Comparison of ENCODE assay signal across 11 mouse cellular contexts in the genomic region with DNA sequence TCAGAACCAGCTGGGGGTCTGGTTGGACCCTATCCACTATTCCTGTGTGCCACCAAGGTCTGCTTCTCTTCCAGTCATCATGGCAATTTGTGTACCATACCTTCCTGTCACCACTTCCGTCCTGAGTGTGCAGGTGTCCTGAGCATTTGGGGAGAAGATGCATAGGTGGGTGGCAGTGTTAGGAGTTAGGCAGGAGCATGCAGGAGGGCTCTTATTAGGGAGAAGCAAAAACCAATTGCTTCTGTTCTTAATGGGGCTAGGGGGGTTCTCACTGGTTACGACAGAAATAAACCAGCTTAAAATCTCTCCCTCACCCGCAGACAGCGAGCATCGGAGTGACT. TPM values are rescaled to one million over a fixed set of nuclear protein-coding genes. Genes with fewer than 3 reads are reported as not detected.
A peak's percentile ranks its signal among the peaks of the same experiment; 100 is the strongest.
DNase-seq lines count a peak whose midpoint lies in the region; ATAC-seq and TF ChIP-seq lines count a peak whose summit lies in the region.
"Had no signal": no experiment of that assay in that cellular context is flagged by ENCODE, and none has a peak within 500 bp of the region (broad histone marks: within the 10 kb centered on the region; RNA-seq: fewer than 3 reads in every experiment).

No protein-coding gene starts in this region.

- no peak overlapping the region for H3K4me3 ChIP-seq in lung, embryonic 16.5 days (ENCODE audit: low read length)
- no peak overlapping the region for H3K4me3 ChIP-seq in hindbrain, embryonic 11.5 days (ENCODE audit: low read depth, low read length)
- no peak overlapping the region for H3K4me3 ChIP-seq in limb, embryonic 14.5 days (replicated peaks; ENCODE audit: low read length)
- no peak overlapping the region for H3K4me3 ChIP-seq in neural tube, embryonic 14.5 days (ENCODE audit: low read depth, low read length)

- H3K27me3 ChIP-seq in lung, embryonic 16.5 days (ENCODE audit: control insufficient read depth, insufficient read depth, low read depth, low read length) = no peaks in the 10 kb centered on the region
- no peaks in the 10 kb centered on the region for H3K27me3 ChIP-seq in hindbrain, embryonic 11.5 days (ENCODE audit: control insufficient read depth, insufficient read depth, low read length)
- H3K27me3 ChIP-seq in limb, embryonic 14.5 days (ENCODE audit: control insufficient read depth, insufficient read depth, low read length) = no peaks in the 10 kb centered on the region
- H3K27me3 ChIP-seq in neural tube, embryonic 14.5 days (ENCODE audit: control insufficient read depth, insufficient read depth, low read length) = no peaks in the 10 kb centered on the region

- H3K9ac ChIP-seq in lung, embryonic 16.5 days (ENCODE audit: low read length) = no peak overlapping the region
- H3K9ac ChIP-seq in hindbrain, embryonic 11.5 days (ENCODE audit: low read depth, low read length) = no peak overlapping the region
- no peak overlapping the region for H3K9ac ChIP-seq in limb, embryonic 14.5 days (ENCODE audit: low read depth, low read length, severe bottlenecking)
- H3K9ac ChIP-seq in neural tube, embryonic 14.5 days (replicated peaks; ENCODE audit: low read depth, low read length) = no peak overlapping the region

- H3K27ac ChIP-seq in lung, embryonic 16.5 days (ENCODE audit: low read length) = peak overlapping the region; percentile 74
- H3K27ac ChIP-seq in hindbrain, embryonic 11.5 days (ENCODE audit: low read depth, low read length) = no peak overlapping the region
- no peak overlapping the region for H3K27ac ChIP-seq in limb, embryonic 14.5 days (replicated peaks; ENCODE audit: low read depth, low read length)
- H3K27ac ChIP-seq in neural tube, embryonic 14.5 days (ENCODE audit: low read depth, low read length) = no peak overlapping the region; the same call in 1 of the 2 replicates
- H3K27ac ChIP-seq: stomach, postnatal 0 days had no signal

- peaks cover 15% of the 10 kb centered on the region for H3K4me1 ChIP-seq in lung, embryonic 16.5 days (replicated peaks; ENCODE audit: control insufficient read depth, insufficient read depth, low read length)
- peaks cover 4% of the 10 kb centered on the region; the same call in 1 of the 2 replicates for H3K4me1 ChIP-seq in hindbrain, embryonic 11.5 days (replicated peaks; ENCODE audit: control insufficient read depth, insufficient read depth, low read length)
- peaks cover 11% of the 10 kb centered on the region for H3K4me1 ChIP-seq in limb, embryonic 14.5 days (ENCODE audit: control insufficient read depth, insufficient read depth, low read length)
- peaks cover 14% of the 10 kb centered on the region; the same call in 1 of the 2 replicates for H3K4me1 ChIP-seq in neural tube, embryonic 14.5 days (ENCODE audit: control insufficient read depth, insufficient read depth, low read length)

- WGBS in lung, embryonic 16.5 days = 29% methylated on average over 5 of the region's 5 CpGs
- 31% methylated on average over 5 of the region's 5 CpGs for WGBS in hindbrain, embryonic 11.5 days
- 30% methylated on average over 5 of the region's 5 CpGs for WGBS in limb, embryonic 14.5 days
- WGBS in neural tube, embryonic 14.5 days = 13% methylated on average over 5 of the region's 5 CpGs

- ATAC-seq in lung, embryonic 16.5 days (ENCODE audit: low read depth) = no peak
- peak; percentile 20; the same call in 1 of the 2 replicates for ATAC-seq in hindbrain, embryonic 11.5 days (ENCODE audit: low FRiP score)
- ATAC-seq in limb, embryonic 14.5 days (ENCODE audit: low FRiP score, low read depth) = no peak
- peak; percentile 10; the same call in 1 of the 2 replicates for ATAC-seq in neural tube, embryonic 14.5 days (ENCODE audit: low read depth)

- no peaks in the 10 kb centered on the region for H3K36me3 ChIP-seq in lung, embryonic 16.5 days (ENCODE audit: control insufficient read depth, insufficient read depth, low read length)
- no peaks in the 10 kb centered on the region for H3K36me3 ChIP-seq in hindbrain, embryonic 11.5 days (ENCODE audit: control insufficient read depth, insufficient read depth, low read length)
- H3K36me3 ChIP-seq in limb, embryonic 14.5 days (ENCODE audit: control insufficient read depth, insufficient read depth, low read length) = no peaks in the 10 kb centered on the region
- H3K36me3 ChIP-seq in neural tube, embryonic 14.5 days (ENCODE audit: control insufficient read depth, insufficient read depth, low read length) = no peaks in the 10 kb centered on the region

- H3K4me2 ChIP-seq in lung, embryonic 16.5 days (ENCODE audit: low read depth, low read length) = peak overlapping the region; percentile 41
- peak overlapping the region; percentile 32; the same call in 1 of the 2 replicates for H3K4me2 ChIP-seq in hindbrain, embryonic 11.5 days (replicated peaks; ENCODE audit: low read depth, low read length)
- peak overlapping the region; percentile 27 for H3K4me2 ChIP-seq in limb, embryonic 14.5 days (replicated peaks; ENCODE audit: low read depth, low read length, severe bottlenecking)
- H3K4me2 ChIP-seq in neural tube, embryonic 14.5 days (ENCODE audit: low read depth, low read length) = peak overlapping the region; percentile 32; the same call in 1 of the 2 replicates

- no peak for DNase-seq in lung, postnatal 10 days
- no peak for DNase-seq in hindbrain, embryonic 11.5 days (ENCODE audit: low spot score)
- DNase-seq in limb, embryonic 14.5 days (ENCODE audit: low spot score) = no peak
- DNase-seq in cerebellum, adult 8-10 months = no peak
- DNase-seq in testis, postnatal 10 days (ENCODE audit: low spot score) = no peak
- DNase-seq: cerebellum, postnatal 10 days; kidney, adult 8-10 months; lung, adult 18-20 months had no signal

- no peak for TF ChIP-seq POLR2A in limb, embryonic 14.5 days (IDR thresholded peaks at IDR 0.05; ENCODE audit: borderline replicate concordance, extremely low read depth, insufficient read depth, insufficient read length)

- H3K9me3 ChIP-seq in lung, embryonic 16.5 days (ENCODE audit: control insufficient read depth, low read length) = no peaks in the 10 kb centered on the region
- no peaks in the 10 kb centered on the region for H3K9me3 ChIP-seq in hindbrain, embryonic 11.5 days (ENCODE audit: control insufficient read depth, low read length)
- H3K9me3 ChIP-seq in limb, embryonic 14.5 days (ENCODE audit: control insufficient read depth, low read length) = no peaks in the 10 kb centered on the region
- no peaks in the 10 kb centered on the region for H3K9me3 ChIP-seq in neural tube, embryonic 14.5 days (ENCODE audit: control insufficient read depth, low read length)

RNA-seq across cellular contexts. Expression of a gene that starts 56.4 kb away (rescaled TPM):
- 8.5 and 8.7 TPM in 2 replicates for polyA plus RNA-seq in lung, embryonic 16.5 days (2015; fragmentation: Nextera tagmentation; extraction: Ambion mirVana)
- 36.3 and 36.5 TPM in 2 replicates for polyA plus RNA-seq in hindbrain, embryonic 11.5 days (2014; fragmentation: Nextera tagmentation; extraction: Ambion mirVana)
- polyA plus RNA-seq in limb, embryonic 14.5 days (2012; rRNA removed) = 83.8 and 129 TPM in 2 replicates
- polyA plus RNA-seq in limb, embryonic 14.5 days (2014; fragmentation: Nextera tagmentation; extraction: Ambion mirVana) = 29.8 and 34.3 TPM in 2 replicates
- 30.8 and 37.8 TPM in 2 replicates for polyA plus RNA-seq in neural tube, embryonic 14.5 days (2014; fragmentation: Nextera tagmentation; extraction: Ambion mirVana)

Comparison
In these comparisons a context has a peak if more than half of its experiments do, and no peak if none do; other contexts are left out.
1. ATAC-seq: peak in hindbrain, embryonic 11.5 days (single experiment) and neural tube, embryonic 14.5 days (single experiment); none in lung, embryonic 16.5 days (single experiment) and limb, embryonic 14.5 days (single experiment).
2. Peak in every context shown above with its lines, with median percentiles within 50 percentile points of each other: H3K4me2 ChIP-seq.